Mouse (Mus musculus): ENCODE data around the gene Atrx. TPM values are rescaled to one million over a fixed set of nuclear protein-coding genes. Genes with fewer than 3 reads are reported as not detected.

Atrx gene
- 100 to 1,000 TPM; 154 to 173 TPM for total RNA-seq (2023)

GRCm38 (mm10) chrX:105928861-105929477, at the start of gene Atrx:
Atrx (minus strand) TSS chrX:105929403.

GRCm38 (mm10) chrX:105764162-105765004, 164.8 kb downstream of the Atrx start, which contains the start of gene Fgf16:
Fgf16 (plus strand) TSS chrX:105764279.

Other genes starting within 250 kb of the Atrx start
- gene Fgf16, start 165.1 kb downstream of the Atrx start, total RNA-seq (2023), result not detected
- gene Magt1, start 82.5 kb upstream of the Atrx start, total RNA-seq (2023), result 10 to 100 TPM; 82.0 to 84.8 TPM
- 100 to 1,000 TPM; 110 to 159 TPM for gene Cox7b, start 86.3 kb upstream of the Atrx start, total RNA-seq (2023)
- 10 to 100 TPM; 60.8 to 65.7 TPM for gene Atp7a, start 97.9 kb upstream of the Atrx start, total RNA-seq (2023)
- 100 to 1,000 TPM; 223 to 227 TPM for gene Tlr13, start 213.8 kb upstream of the Atrx start, total RNA-seq (2023)